Mouse (Mus musculus) hematopoietic stem cell, adult 5-6 weeks (primary cell): ENCODE data around the gene Gm6583. TPM values are rescaled to one million over a fixed set of nuclear protein-coding genes. Genes with fewer than 3 reads are reported as not detected.

Experiments
- ATAC-seq, 2 experiments: fragments of 125-278 bp in 1 of 2; replicated peaks in 1 of 2; 2 replicates each; pipeline ENCODE4 v1.8.0; 2016 to 2017; ENCODE audit warnings: inconsistent platforms in 2 of 2, mild to moderate bottlenecking in 2 of 2, moderate number of reproducible peaks in 2 of 2, low read depth in 1 of 2, moderate TSS enrichment in 1 of 2; ENCODE audit not compliant: low FRiP score in 2 of 2, poor library complexity in 2 of 2, severe bottlenecking in 2 of 2, insufficient read depth in 1 of 2, low TSS enrichment in 1 of 2
- total RNA-seq: library from RNA; stranded (forward); fragments of 172-1452, 232-1000 nt; gene quantifications from 2 replicates; pipeline ENCODE4 v1.2.3, GENCODE M21; 2017

The Gm6583 gene
- total RNA-seq, 1 experiment from 2014 or later, result not detected

- no peak for ATAC-seq
These were observed 20.3 kb upstream of the Gm6583 start for GRCm38 (mm10) chr5:112376111-112376510.

GRCm38 (mm10) chr5:112371933-112372332, 16.1 kb upstream of the Gm6583 start:
- ATAC-seq, result no peak

GRCm38 (mm10) chr5:112370236-112370813, 14.5 kb upstream of the Gm6583 start:
- no peak for ATAC-seq

- no peak for ATAC-seq
These were observed 13.5 kb upstream of the Gm6583 start for GRCm38 (mm10) chr5:112369326-112369725.

GRCm38 (mm10) chr5:112368666-112369065, 12.8 kb upstream of the Gm6583 start:
- ATAC-seq, result peak; percentile 27 to 30; a peak in 3 of 4 replicates

GRCm38 (mm10) chr5:112367929-112368328, 12.1 kb upstream of the Gm6583 start:
- ATAC-seq, result no peak

- ATAC-seq, result no peak
These were observed 11.5 kb upstream of the Gm6583 start for GRCm38 (mm10) chr5:112367338-112367737.

- no peak for ATAC-seq
These were observed 11.0 kb upstream of the Gm6583 start for GRCm38 (mm10) chr5:112366879-112367278.

- no peak for ATAC-seq
These were observed 8.5 kb upstream of the Gm6583 start for GRCm38 (mm10) chr5:112364184-112364797.

GRCm38 (mm10) chr5:112360077-112360476, 4.2 kb upstream of the Gm6583 start:
- no peak for ATAC-seq

- ATAC-seq, result no peak
These were observed 3.7 kb upstream of the Gm6583 start for GRCm38 (mm10) chr5:112359520-112359919.

GRCm38 (mm10) chr5:112356322-112356721, 489 bp upstream of the Gm6583 start:
- ATAC-seq, result no peak

- no peak; a peak in 1 of 4 replicates for ATAC-seq
These were observed 340 bp downstream of the Gm6583 start for GRCm38 (mm10) chr5:112355493-112355892.

- no peak for ATAC-seq
These were observed 6.7 kb downstream of the Gm6583 start for GRCm38 (mm10) chr5:112349169-112349568.

GRCm38 (mm10) chr5:112346211-112346965, 9.4 kb downstream of the Gm6583 start:
- ATAC-seq, result no peak

GRCm38 (mm10) chr5:112344092-112344960, 11.5 kb downstream of the Gm6583 start:
- no peak for ATAC-seq

GRCm38 (mm10) chr5:112343205-112343595, 12.6 kb downstream of the Gm6583 start:
- peak; percentile 41 to 50; a peak in 3 of 4 replicates for ATAC-seq
